Mouse (Mus musculus): ENCODE measurements around the gene Tex21. TPM values are rescaled to one million over a fixed set of nuclear protein-coding genes. Genes with fewer than 3 reads are reported as not detected.

Tex21 gene
- polyA plus RNA-seq (2016; fragmentation: Nextera tagmentation; extraction: Ambion mirVana): not detected in 2 replicates

- Histone ChIP-seq H3K4me1 (no peaks in the 10 kb centered on the region), H3K36me3 (replicated peaks) (no peaks in the 10 kb centered on the region), H3K27ac (replicated peaks) (no peak within 1 kb of the TSS), H3K27me3 (replicated peaks; ENCODE audit: low read depth, poor library complexity, severe bottlenecking) (no peaks in the 10 kb centered on the region), H3K9me3 (no peaks in the 10 kb centered on the region), H3K4me3 (no peak within 1 kb of the TSS)
- no peak for DNase-seq (ENCODE audit: low spot score)
- 85% methylated on average over 6 of the region's 6 CpGs for WGBS
Observed at GRCm38 (mm10) chr12:76246646-76247045, at the start of gene Tex21. TSS of gene Tex21 (minus strand) at chr12:76246746.

- H3K27ac ChIP-seq (replicated peaks): no peak overlapping the region
- H3K27me3 ChIP-seq (replicated peaks; ENCODE audit: low read depth, poor library complexity, severe bottlenecking): no peaks in the 10 kb centered on the region
- 66% methylated on average over 7 of the region's 7 CpGs for WGBS
- no peaks in the 10 kb centered on the region for H3K9me3 ChIP-seq
- no peaks in the 10 kb centered on the region for H3K4me1 ChIP-seq
- H3K4me3 ChIP-seq: no peak overlapping the region
- peak; percentile 73 for DNase-seq (ENCODE audit: low spot score)
- H3K36me3 ChIP-seq (replicated peaks): peaks cover 98% of the 10 kb centered on the region
Observed at GRCm38 (mm10) chr12:76293192-76293591, 46.6 kb upstream of the Tex21 start.

DNA sequence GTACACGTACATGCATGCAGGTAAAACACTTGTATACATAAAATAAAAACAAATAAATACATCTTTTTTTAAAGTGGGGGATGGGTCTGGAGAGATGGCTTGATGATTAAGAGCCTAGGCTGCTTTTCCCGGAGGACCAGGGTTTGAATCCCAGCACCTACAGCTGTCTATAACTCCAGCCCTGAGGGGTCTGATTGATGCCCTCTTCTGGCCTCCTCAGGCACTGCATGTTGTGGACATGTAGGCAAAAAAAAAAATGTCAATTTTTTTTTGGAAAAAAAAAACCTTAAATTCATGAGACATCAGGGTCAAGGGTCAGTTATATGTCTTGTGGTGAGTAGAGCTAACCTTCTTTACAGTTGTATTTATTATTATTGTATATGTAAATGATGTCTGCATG, 43.7 kb upstream of the Tex21 start:
- DNase-seq (ENCODE audit: low spot score): peak; percentile 21
- H3K9me3 ChIP-seq: no peaks in the 10 kb centered on the region
- WGBS: 91% methylated on average over 2 of the region's 2 CpGs
- no peak overlapping the region for H3K27ac ChIP-seq (replicated peaks)
- no peak overlapping the region for H3K4me3 ChIP-seq
- peaks cover 89% of the 10 kb centered on the region for H3K36me3 ChIP-seq (replicated peaks)
- H3K27me3 ChIP-seq (replicated peaks; ENCODE audit: low read depth, poor library complexity, severe bottlenecking): no peaks in the 10 kb centered on the region
- no peaks in the 10 kb centered on the region for H3K4me1 ChIP-seq

- H3K4me3 ChIP-seq: no peak overlapping the region
- no peaks in the 10 kb centered on the region for H3K27me3 ChIP-seq (replicated peaks; ENCODE audit: low read depth, poor library complexity, severe bottlenecking)
- WGBS: 97% methylated on average over 12 of the region's 12 CpGs
- no peaks in the 10 kb centered on the region for H3K9me3 ChIP-seq
- no peak overlapping the region for H3K27ac ChIP-seq (replicated peaks)
- DNase-seq (ENCODE audit: low spot score): no peak
- H3K36me3 ChIP-seq (replicated peaks): peaks cover 87% of the 10 kb centered on the region
- no peaks in the 10 kb centered on the region for H3K4me1 ChIP-seq
Observed at GRCm38 (mm10) chr12:76289428-76289827, 42.9 kb upstream of the Tex21 start.

GRCm38 (mm10) chr12:76288494-76288893, 41.9 kb upstream of the Tex21 start:
- Histone ChIP-seq H3K4me1 (no peaks in the 10 kb centered on the region), H3K27me3 (replicated peaks; ENCODE audit: low read depth, poor library complexity, severe bottlenecking) (no peaks in the 10 kb centered on the region), H3K27ac (replicated peaks) (no peak overlapping the region), H3K4me3 (no peak overlapping the region), H3K36me3 (replicated peaks) (peaks cover 87% of the 10 kb centered on the region), H3K9me3 (no peaks in the 10 kb centered on the region)
- 91% methylated on average over 5 of the region's 5 CpGs for WGBS
- no peak for DNase-seq (ENCODE audit: low spot score)

DNA sequence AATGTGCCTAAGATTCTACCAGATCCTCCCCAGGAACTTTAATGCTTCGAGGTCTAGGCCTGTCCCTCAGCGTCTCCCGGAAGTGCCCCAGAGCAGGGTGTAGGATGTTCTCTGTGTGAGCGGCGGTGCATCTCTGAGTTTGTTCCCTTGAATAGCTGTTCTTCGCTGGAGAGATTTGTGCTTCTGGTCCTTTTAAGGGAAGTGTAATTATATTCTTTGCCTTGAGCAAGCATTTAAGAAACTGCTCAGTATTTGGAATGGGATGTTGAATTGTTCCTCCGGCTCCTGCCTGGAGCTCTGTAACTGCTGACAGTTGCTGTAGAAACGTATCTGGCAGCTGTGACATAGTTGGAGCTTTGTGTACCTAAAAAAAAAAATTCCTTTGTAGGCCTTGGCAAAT, 41.4 kb upstream of the Tex21 start:
- H3K9me3 ChIP-seq: no peaks in the 10 kb centered on the region
- no peak overlapping the region for H3K27ac ChIP-seq (replicated peaks)
- no peaks in the 10 kb centered on the region for H3K27me3 ChIP-seq (replicated peaks; ENCODE audit: low read depth, poor library complexity, severe bottlenecking)
- no peak for DNase-seq (ENCODE audit: low spot score)
- H3K36me3 ChIP-seq (replicated peaks): peaks cover 87% of the 10 kb centered on the region
- H3K4me1 ChIP-seq: no peaks in the 10 kb centered on the region
- 86% methylated on average over 8 of the region's 8 CpGs for WGBS
- no peak overlapping the region for H3K4me3 ChIP-seq

DNA sequence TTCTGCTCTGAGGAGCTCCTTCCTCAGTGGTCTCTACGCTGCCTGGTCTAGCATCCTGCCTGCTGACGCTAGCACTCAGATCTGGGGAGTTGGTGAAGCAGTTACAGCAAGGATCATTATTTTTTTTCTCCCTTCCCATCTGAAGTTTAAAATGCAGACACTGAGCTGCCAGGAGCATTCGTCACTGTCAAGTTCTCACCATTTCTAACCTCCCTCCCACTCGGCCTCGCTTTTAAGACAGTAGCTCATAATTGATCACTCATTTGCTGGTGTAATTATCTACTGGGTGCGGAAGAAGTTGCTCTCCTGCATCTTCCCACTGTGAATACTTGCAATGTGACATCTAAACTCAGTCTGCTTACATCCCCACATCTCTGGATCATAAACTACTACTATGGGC, 38.9 kb upstream of the Tex21 start:
- 89% methylated on average over 6 of the region's 6 CpGs for WGBS
- DNase-seq (ENCODE audit: low spot score): no peak
- no peaks in the 10 kb centered on the region for H3K27me3 ChIP-seq (replicated peaks; ENCODE audit: low read depth, poor library complexity, severe bottlenecking)
- H3K36me3 ChIP-seq (replicated peaks): peaks cover 87% of the 10 kb centered on the region
- no peaks in the 10 kb centered on the region for H3K9me3 ChIP-seq
- H3K27ac ChIP-seq (replicated peaks): no peak overlapping the region
- H3K4me3 ChIP-seq: no peak overlapping the region
- no peaks in the 10 kb centered on the region for H3K4me1 ChIP-seq

DNA sequence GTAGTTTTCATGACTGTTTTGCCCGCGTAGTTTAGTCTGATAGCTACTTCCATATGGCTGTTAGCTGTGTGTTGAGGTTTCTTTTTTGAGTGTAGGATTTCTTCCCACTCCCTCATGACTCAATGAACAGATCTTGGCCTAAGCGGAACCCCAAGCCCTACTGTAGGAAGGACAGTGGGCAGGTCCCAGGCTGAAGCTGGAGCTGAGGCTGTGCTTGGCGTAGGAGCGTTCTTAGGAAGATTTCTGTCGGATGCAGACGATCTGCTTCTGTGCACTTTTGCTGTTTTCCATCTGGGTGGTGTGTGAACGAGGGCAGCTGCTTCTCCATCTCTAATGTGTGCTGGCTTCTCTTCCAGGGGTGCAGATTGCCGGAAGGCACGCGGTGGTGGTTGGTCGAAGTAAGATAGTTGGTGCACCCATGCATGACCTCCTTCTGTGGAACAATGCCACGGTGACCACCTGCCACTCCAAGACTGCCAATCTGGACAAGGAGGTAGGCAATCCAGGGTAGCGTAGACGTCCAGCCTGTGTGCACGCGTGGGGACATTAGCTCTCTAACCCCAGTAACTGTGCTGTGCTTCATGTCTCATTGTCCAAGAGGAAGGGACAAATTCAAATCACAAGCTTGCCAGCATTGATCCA, 36.1 kb upstream of the Tex21 start:
- DNase-seq (ENCODE audit: low spot score): no peak
- H3K36me3 ChIP-seq (replicated peaks): peaks cover 89% of the 10 kb centered on the region

GRCm38 (mm10) chr12:76282132-76282531, 35.6 kb upstream of the Tex21 start:
- Histone ChIP-seq H3K4me1 (no peaks in the 10 kb centered on the region), H3K27ac (replicated peaks) (no peak overlapping the region; the same call in 1 of the 2 replicates), H3K36me3 (replicated peaks) (peaks cover 89% of the 10 kb centered on the region), H3K9me3 (no peaks in the 10 kb centered on the region), H3K4me3 (no peak overlapping the region), H3K27me3 (replicated peaks; ENCODE audit: low read depth, poor library complexity, severe bottlenecking) (no peaks in the 10 kb centered on the region)
- DNase-seq (ENCODE audit: low spot score): no peak
- WGBS: 88% methylated on average over 4 of the region's 4 CpGs

More for the DNA sequence above, 36.1 kb upstream of the Tex21 start:
- no peak overlapping the region for H3K4me3 ChIP-seq
- no peak overlapping the region for H3K27ac ChIP-seq (replicated peaks)
- H3K27me3 ChIP-seq (replicated peaks; ENCODE audit: low read depth, poor library complexity, severe bottlenecking): no peaks in the 10 kb centered on the region
- 94% methylated on average over 17 of the region's 17 CpGs for WGBS
- no peaks in the 10 kb centered on the region for H3K4me1 ChIP-seq
- no peaks in the 10 kb centered on the region for H3K9me3 ChIP-seq

DNA sequence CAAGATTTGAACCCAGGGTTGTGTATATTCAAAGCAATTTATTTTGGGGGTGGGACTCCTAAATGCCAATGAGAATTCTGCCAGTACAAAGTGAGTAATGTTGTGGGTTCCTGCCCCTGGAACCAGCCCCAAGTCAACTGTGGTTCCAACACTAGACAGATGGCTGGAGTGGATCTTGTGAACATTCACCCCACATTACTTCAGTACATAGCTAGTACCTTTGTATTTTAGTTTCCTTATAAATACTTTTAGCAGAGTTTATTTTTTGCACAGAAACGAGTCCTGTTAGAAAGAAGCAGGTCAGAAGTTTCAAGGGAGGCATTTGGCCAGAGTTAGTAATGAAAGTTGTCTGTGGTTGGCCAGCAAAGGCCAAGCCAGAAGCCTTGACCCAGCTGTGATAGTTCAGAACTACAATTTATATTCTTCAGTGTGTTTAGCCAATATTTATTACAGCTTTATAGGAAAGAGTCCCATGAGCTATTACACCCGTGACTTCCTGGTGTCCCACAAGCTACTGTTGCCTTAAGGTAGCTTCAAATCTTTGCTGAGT, 34.6 kb upstream of the Tex21 start:
- H3K9me3 ChIP-seq: no peaks in the 10 kb centered on the region
- no peaks in the 10 kb centered on the region for H3K27me3 ChIP-seq (replicated peaks; ENCODE audit: low read depth, poor library complexity, severe bottlenecking)
- H3K4me1 ChIP-seq: no peaks in the 10 kb centered on the region
- H3K36me3 ChIP-seq (replicated peaks): peaks cover 91% of the 10 kb centered on the region
- no peak overlapping the region for H3K27ac ChIP-seq (replicated peaks)
- no peak overlapping the region for H3K4me3 ChIP-seq
- DNase-seq (ENCODE audit: low spot score): no peak
- 86% methylated on average over 2 of the region's 2 CpGs for WGBS

DNA sequence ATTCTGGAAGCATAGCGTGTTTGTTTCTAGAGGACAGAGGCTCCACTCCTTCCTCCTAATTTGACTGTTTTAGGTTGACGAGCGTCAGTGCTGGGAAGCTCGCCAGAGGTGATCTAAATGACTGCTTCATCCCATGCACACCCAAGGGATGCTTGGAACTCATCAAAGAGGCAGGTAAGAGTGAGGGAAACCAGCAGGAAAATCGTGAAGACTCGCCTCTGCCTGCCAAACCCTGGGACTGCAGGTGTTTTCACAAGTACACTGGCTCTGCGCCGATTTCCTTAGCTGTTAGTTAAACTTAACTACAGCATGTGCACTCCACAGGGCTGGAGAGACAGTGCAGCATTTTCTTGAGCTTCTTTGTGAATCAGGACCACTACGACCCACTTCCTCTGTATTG, 34.0 kb upstream of the Tex21 start:
- Histone ChIP-seq H3K9me3 (no peaks in the 10 kb centered on the region), H3K4me3 (no peak overlapping the region), H3K27ac (replicated peaks) (no peak overlapping the region), H3K36me3 (replicated peaks) (peaks cover 92% of the 10 kb centered on the region), H3K4me1 (no peaks in the 10 kb centered on the region), H3K27me3 (replicated peaks; ENCODE audit: low read depth, poor library complexity, severe bottlenecking) (no peaks in the 10 kb centered on the region)
- 91% methylated on average over 9 of the region's 9 CpGs for WGBS
- DNase-seq (ENCODE audit: low spot score): no peak

- no peak overlapping the region for H3K4me3 ChIP-seq
- no peak for DNase-seq (ENCODE audit: low spot score)
- peaks cover 86% of the 10 kb centered on the region for H3K36me3 ChIP-seq (replicated peaks)
- no peaks in the 10 kb centered on the region for H3K4me1 ChIP-seq
- WGBS: 85% methylated on average over 6 of the region's 6 CpGs
- no peaks in the 10 kb centered on the region for H3K27me3 ChIP-seq (replicated peaks; ENCODE audit: low read depth, poor library complexity, severe bottlenecking)
- no peaks in the 10 kb centered on the region for H3K9me3 ChIP-seq
- no peak overlapping the region for H3K27ac ChIP-seq (replicated peaks)
Observed at GRCm38 (mm10) chr12:76278209-76278608, 31.7 kb upstream of the Tex21 start.

Measured in embryonic facial prominence, embryonic 10.5 days (tissue).